ENCODE assay signal across 28 mouse cellular contexts in the genomic region with DNA sequence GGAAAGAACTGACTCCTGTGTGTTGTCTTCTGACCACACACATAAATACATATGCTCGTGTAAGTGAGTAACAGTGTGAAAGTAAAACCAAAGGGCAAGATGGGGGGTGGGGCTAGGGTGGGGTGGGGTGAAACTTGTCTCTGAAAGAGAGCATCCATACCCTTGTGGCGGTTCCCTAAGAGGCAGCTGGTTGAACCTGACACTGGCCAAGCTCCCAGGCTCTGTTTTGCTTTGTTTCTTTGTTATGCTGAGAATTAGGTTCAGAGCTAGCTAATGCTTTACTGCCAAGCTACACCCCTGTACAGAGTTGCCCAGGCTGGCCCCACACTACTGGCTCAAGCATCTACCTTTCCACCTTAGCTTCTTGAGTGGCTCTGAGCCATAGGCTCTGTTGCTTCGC. TPM values are rescaled to one million over a fixed set of nuclear protein-coding genes. Genes with fewer than 3 reads are reported as not detected.
"Had no signal": no experiment of that assay in that cellular context is flagged by ENCODE, and none has a peak within 500 bp of the region (broad histone marks: within the 10 kb centered on the region; RNA-seq: fewer than 3 reads in every experiment).

No protein-coding gene starts in this region.

- ATAC-seq: liver, postnatal 0 days; lung, postnatal 0 days had no signal

- DNase-seq: kidney, adult 9 months; kidney, postnatal 14 days; kidney, postnatal 4 days; left cerebral cortex, postnatal 4 days; liver, postnatal 0 days; lung, embryonic 14.5 days; midbrain, embryonic 14.5 days; right cerebral cortex, adult 18-20 months; right cerebral cortex, postnatal 14 days; right cerebral cortex, postnatal 4 days; thymus, postnatal 25 days had no signal

RNA-seq across cellular contexts. Expression of a gene that starts 30.1 kb away (rescaled TPM):
- total RNA-seq: layer of hippocampus, adult 18-20 months; layer of hippocampus, postnatal 14 days; left cerebral cortex, adult 8-10 months; left cerebral cortex, postnatal 14 days; left cerebral cortex, postnatal 4 days; megakaryocyte, adult 5-6 weeks; midbrain, postnatal 0 days had no signal
- polyA plus RNA-seq: kidney, embryonic 16.5 days; limb, embryonic 12.5 days; limb, embryonic 15.5 days; liver, embryonic 11.5 days; liver, postnatal 0 days; lung, embryonic 14.5 days; lung, postnatal 0 days; macrophage; midbrain, embryonic 14.5 days; midbrain, postnatal 0 days; neural tube, embryonic 12.5 days; neural tube, embryonic 15.5 days; stomach, embryonic 15.5 days; thymus, postnatal 0 days had no signal

RNA-seq across cellular contexts. Expression of a gene that starts 48.7 kb away (rescaled TPM):
- total RNA-seq: layer of hippocampus, adult 18-20 months; layer of hippocampus, postnatal 14 days; left cerebral cortex, adult 8-10 months; left cerebral cortex, postnatal 14 days; left cerebral cortex, postnatal 4 days; megakaryocyte, adult 5-6 weeks; midbrain, postnatal 0 days had no signal
- polyA plus RNA-seq: kidney, embryonic 16.5 days; limb, embryonic 12.5 days; limb, embryonic 15.5 days; liver, embryonic 11.5 days; liver, embryonic 14.5 days; liver, postnatal 0 days; lung, embryonic 14.5 days; lung, postnatal 0 days; macrophage; midbrain, embryonic 14.5 days; midbrain, postnatal 0 days; neural tube, embryonic 12.5 days; neural tube, embryonic 15.5 days; stomach, embryonic 15.5 days; thymus, postnatal 0 days had no signal
